ENCODE assay signal across 8 mouse cellular contexts in the genomic region with DNA sequence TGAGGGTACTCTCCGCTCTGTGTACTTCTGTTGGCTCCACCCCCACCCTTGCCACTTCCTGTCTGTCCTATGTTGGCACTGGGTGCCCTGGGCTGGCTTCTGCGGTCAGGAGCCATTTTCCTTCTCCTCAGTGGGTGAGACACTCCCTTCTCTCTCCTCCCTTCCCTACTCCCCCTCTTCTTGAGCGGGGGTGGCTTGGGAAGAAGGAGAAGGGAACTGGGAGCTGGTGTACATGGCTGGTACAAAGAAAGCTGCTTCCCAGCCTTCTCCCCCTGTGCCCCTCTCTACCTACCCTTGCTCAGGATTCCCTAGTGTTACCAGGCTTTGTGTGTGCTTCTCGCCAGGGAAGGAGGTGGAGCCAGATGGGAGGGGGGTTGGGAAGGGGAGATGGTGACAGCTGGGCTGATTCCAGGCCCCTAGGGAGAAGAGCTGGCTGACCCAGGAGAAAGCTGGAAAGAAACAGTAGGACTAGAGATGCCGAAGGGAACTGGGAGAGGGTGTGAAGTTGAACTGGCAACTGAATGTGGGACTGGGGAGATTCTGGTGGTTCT. TPM values are rescaled to one million over a fixed set of nuclear protein-coding genes. Genes with fewer than 3 reads are reported as not detected.
DNase-seq lines count a peak whose midpoint lies in the region; ATAC-seq lines count a peak whose summit lies in the region.

No protein-coding gene starts in this region.

- peaks cover 31% of the 10 kb centered on the region for H3K4me1 ChIP-seq in liver, embryonic 11.5 days (replicated peaks; ENCODE audit: control insufficient read depth, insufficient read depth, low read length)
- H3K4me1 ChIP-seq in brown adipose tissue, adult 24 weeks (ENCODE audit: control insufficient read depth, insufficient read depth, insufficient read length, low read length) = peaks cover 19% of the 10 kb centered on the region
- peaks cover 60% of the 10 kb centered on the region for H3K4me1 ChIP-seq in heart, embryonic 10.5 days
- peaks cover 32% of the 10 kb centered on the region for H3K4me1 ChIP-seq in stomach, embryonic 15.5 days

- DNase-seq in liver, embryonic 11.5 days (ENCODE audit: low spot score) = no peak
- DNase-seq in liver = no peak
- peak; percentile 75 for DNase-seq in heart, embryonic 10.5 days (ENCODE audit: low spot score)
- peak; percentile 72 for DNase-seq in kidney, postnatal 10 days

- no peak for ATAC-seq in liver, embryonic 11.5 days (replicated peaks; ENCODE audit: low FRiP score)
- ATAC-seq in megakaryocyte, adult 5-6 weeks (ENCODE audit: poor library complexity, severe bottlenecking) = peak; percentile 64
- no peak for ATAC-seq in stomach, embryonic 15.5 days (ENCODE audit: insufficient read depth, low FRiP score, low read depth)
- ATAC-seq in erythroid progenitor cell, adult 5-6 weeks (replicated peaks; ENCODE audit: low FRiP score, poor library complexity, severe bottlenecking) = no peak

- H3K9me3 ChIP-seq in liver, embryonic 11.5 days (ENCODE audit: control insufficient read depth, low read length) = no peaks in the 10 kb centered on the region
- H3K9me3 ChIP-seq in heart, embryonic 10.5 days = no peaks in the 10 kb centered on the region
- H3K9me3 ChIP-seq in stomach, embryonic 15.5 days = no peaks in the 10 kb centered on the region

- H3K36me3 ChIP-seq in liver, embryonic 11.5 days (ENCODE audit: control insufficient read depth, insufficient read depth, low read length) = peaks cover 35% of the 10 kb centered on the region
- peaks cover 64% of the 10 kb centered on the region for H3K36me3 ChIP-seq in heart, embryonic 10.5 days
- peaks cover 39% of the 10 kb centered on the region for H3K36me3 ChIP-seq in stomach, embryonic 15.5 days

- 70% methylated on average over 5 of the region's 5 CpGs for WGBS in liver, embryonic 11.5 days
- 35% methylated on average over 5 of the region's 5 CpGs for WGBS in heart, embryonic 10.5 days
- 39% methylated on average over 5 of the region's 5 CpGs for WGBS in stomach, embryonic 15.5 days

- H3K27me3 ChIP-seq in liver, embryonic 11.5 days (replicated peaks; ENCODE audit: control insufficient read depth, insufficient read depth, low read length) = no peaks in the 10 kb centered on the region
- H3K27me3 ChIP-seq in heart, embryonic 10.5 days (ENCODE audit: insufficient read depth, poor library complexity, severe bottlenecking) = no peaks in the 10 kb centered on the region
- no peaks in the 10 kb centered on the region for H3K27me3 ChIP-seq in stomach, embryonic 15.5 days (replicated peaks)

- H3K27ac ChIP-seq in liver, embryonic 11.5 days (ENCODE audit: low read depth, low read length) = no peak overlapping the region
- H3K27ac ChIP-seq in brown adipose tissue, adult 24 weeks (replicated peaks; ENCODE audit: low read depth, low read length) = peak overlapping the region; percentile 58
- H3K27ac ChIP-seq in heart, embryonic 10.5 days = peak overlapping the region; percentile 82
- H3K27ac ChIP-seq in stomach, embryonic 15.5 days = peak overlapping the region; percentile 33; the same call in 1 of the 2 replicates

- H3K9ac ChIP-seq in liver, embryonic 11.5 days (ENCODE audit: low read depth, low read length) = no peak overlapping the region
- H3K9ac ChIP-seq in stomach, embryonic 15.5 days = peak overlapping the region; percentile 9; the same call in 1 of the 2 replicates

- peak overlapping the region; percentile 80 for H3K4me2 ChIP-seq in liver, embryonic 11.5 days
- H3K4me2 ChIP-seq in stomach, embryonic 15.5 days = peak overlapping the region; percentile 80

- peak overlapping the region; percentile 98; the same call in 1 of the 2 replicates for H3K4me3 ChIP-seq in liver, embryonic 11.5 days (ENCODE audit: low read depth, low read length)
- peak overlapping the region; percentile 31 for H3K4me3 ChIP-seq in brown adipose tissue, adult 24 weeks (ENCODE audit: insufficient read depth, low read depth, low read length)
- H3K4me3 ChIP-seq in heart, embryonic 10.5 days = peak overlapping the region; percentile 98
- H3K4me3 ChIP-seq in stomach, embryonic 15.5 days (replicated peaks) = peak overlapping the region; percentile 17

RNA-seq across cellular contexts. Expression of a gene that starts 3.7 kb away (rescaled TPM):
- polyA plus RNA-seq in liver, embryonic 11.5 days (2014; fragmentation: Nextera tagmentation; extraction: Ambion mirVana) = 62.5 and 71.6 TPM in 2 replicates
- 73.3 and 90.8 TPM in 2 replicates for polyA plus RNA-seq in brown adipose tissue, adult 24 weeks (2012; ENCODE audit: insufficient read depth, insufficient read length, missing spikeins)
- polyA plus RNA-seq in heart, embryonic 10.5 days (2016; fragmentation: Nextera tagmentation; extraction: Ambion mirVana) = 75.0 and 88.6 TPM in 2 replicates
- total RNA-seq in megakaryocyte, adult 5-6 weeks (2015) = 64.9 and 75.9 TPM in 2 replicates
- total RNA-seq in megakaryocyte, adult 5-6 weeks (2017) = 282 and 336 TPM in 2 replicates
- polyA plus RNA-seq in stomach, embryonic 15.5 days (2015; fragmentation: Nextera tagmentation; extraction: Ambion mirVana) = 58.6 and 62.3 TPM in 2 replicates
- total RNA-seq in erythroid progenitor cell, adult 5-6 weeks (2015; ENCODE audit: low replicate concordance) = 49.0 and 64.2 TPM in 2 replicates
- total RNA-seq in erythroid progenitor cell, adult 5-6 weeks (2017; ENCODE audit: low replicate concordance) = 176 and 220 TPM in 2 replicates

RNA-seq across cellular contexts. Expression of a gene that starts 31.8 kb away (rescaled TPM):
- 2.6 and 3.2 TPM in 2 replicates for polyA plus RNA-seq in liver, embryonic 11.5 days (2014; fragmentation: Nextera tagmentation; extraction: Ambion mirVana)
- not detected in 2 replicates for polyA plus RNA-seq in brown adipose tissue, adult 24 weeks (2012; ENCODE audit: insufficient read depth, insufficient read length, missing spikeins)
- 0.37 and 0.38 TPM in 2 replicates for polyA plus RNA-seq in heart, embryonic 10.5 days (2016; fragmentation: Nextera tagmentation; extraction: Ambion mirVana)
- 25.1 and 25.5 TPM in 2 replicates for total RNA-seq in megakaryocyte, adult 5-6 weeks (2015)
- total RNA-seq in megakaryocyte, adult 5-6 weeks (2017) = 27.6 and 30.0 TPM in 2 replicates
- 4.6 and 5.0 TPM in 2 replicates for polyA plus RNA-seq in stomach, embryonic 15.5 days (2015; fragmentation: Nextera tagmentation; extraction: Ambion mirVana)
- 3.6 and 10.9 TPM in 2 replicates for total RNA-seq in erythroid progenitor cell, adult 5-6 weeks (2015; ENCODE audit: low replicate concordance)
- not detected in 2 replicates for total RNA-seq in erythroid progenitor cell, adult 5-6 weeks (2017; ENCODE audit: low replicate concordance)

RNA-seq across cellular contexts. Expression of a gene that starts 32.2 kb away (rescaled TPM):
- polyA plus RNA-seq in liver, embryonic 11.5 days (2014; fragmentation: Nextera tagmentation; extraction: Ambion mirVana) = 114 and 125 TPM in 2 replicates
- 10.0 and 16.0 TPM in 2 replicates for polyA plus RNA-seq in brown adipose tissue, adult 24 weeks (2012; ENCODE audit: insufficient read depth, insufficient read length, missing spikeins)
- polyA plus RNA-seq in heart, embryonic 10.5 days (2016; fragmentation: Nextera tagmentation; extraction: Ambion mirVana) = 73.2 and 92.7 TPM in 2 replicates
- total RNA-seq in megakaryocyte, adult 5-6 weeks (2015) = 8.5 and 12.1 TPM in 2 replicates
- 22.6 and 24.6 TPM in 2 replicates for total RNA-seq in megakaryocyte, adult 5-6 weeks (2017)
- 55.6 and 60.1 TPM in 2 replicates for polyA plus RNA-seq in stomach, embryonic 15.5 days (2015; fragmentation: Nextera tagmentation; extraction: Ambion mirVana)
- 6.7 and 17.3 TPM in 2 replicates for total RNA-seq in erythroid progenitor cell, adult 5-6 weeks (2015; ENCODE audit: low replicate concordance)
- total RNA-seq in erythroid progenitor cell, adult 5-6 weeks (2017; ENCODE audit: low replicate concordance) = 5.7 and 8.9 TPM in 2 replicates

RNA-seq across cellular contexts. Expression of a gene that starts 45.5 kb away (rescaled TPM):
- 7.7 and 9.9 TPM in 2 replicates for polyA plus RNA-seq in liver, embryonic 11.5 days (2014; fragmentation: Nextera tagmentation; extraction: Ambion mirVana)
- polyA plus RNA-seq in brown adipose tissue, adult 24 weeks (2012; ENCODE audit: insufficient read depth, insufficient read length, missing spikeins) = 2.9 and 3.2 TPM in 2 replicates
- 11.7 and 11.9 TPM in 2 replicates for polyA plus RNA-seq in heart, embryonic 10.5 days (2016; fragmentation: Nextera tagmentation; extraction: Ambion mirVana)
- total RNA-seq in megakaryocyte, adult 5-6 weeks (2015) = 18.6 and 20.1 TPM in 2 replicates
- 14.3 and 21.7 TPM in 2 replicates for total RNA-seq in megakaryocyte, adult 5-6 weeks (2017)
- 8.2 and 9.0 TPM in 2 replicates for polyA plus RNA-seq in stomach, embryonic 15.5 days (2015; fragmentation: Nextera tagmentation; extraction: Ambion mirVana)
- 5.9 and 11.5 TPM in 2 replicates for total RNA-seq in erythroid progenitor cell, adult 5-6 weeks (2015; ENCODE audit: low replicate concordance)
- 9.7 and 15.7 TPM in 2 replicates for total RNA-seq in erythroid progenitor cell, adult 5-6 weeks (2017; ENCODE audit: low replicate concordance)

RNA-seq across cellular contexts. Expression of a gene that starts 50.0 kb away (rescaled TPM):
- polyA plus RNA-seq in liver, embryonic 11.5 days (2014; fragmentation: Nextera tagmentation; extraction: Ambion mirVana) = 6.0 and 7.4 TPM in 2 replicates
- 5.1 and 5.5 TPM in 2 replicates for polyA plus RNA-seq in brown adipose tissue, adult 24 weeks (2012; ENCODE audit: insufficient read depth, insufficient read length, missing spikeins)
- polyA plus RNA-seq in heart, embryonic 10.5 days (2016; fragmentation: Nextera tagmentation; extraction: Ambion mirVana) = 4.8 and 8.0 TPM in 2 replicates
- 9.0 and 14.2 TPM in 2 replicates for total RNA-seq in megakaryocyte, adult 5-6 weeks (2015)
- total RNA-seq in megakaryocyte, adult 5-6 weeks (2017) = 3.4 and 8.8 TPM in 2 replicates
- polyA plus RNA-seq in stomach, embryonic 15.5 days (2015; fragmentation: Nextera tagmentation; extraction: Ambion mirVana) = 9.9 and 11.8 TPM in 2 replicates
- 4.3 and 9.6 TPM in 2 replicates for total RNA-seq in erythroid progenitor cell, adult 5-6 weeks (2015; ENCODE audit: low replicate concordance)
- total RNA-seq in erythroid progenitor cell, adult 5-6 weeks (2017; ENCODE audit: low replicate concordance) = 0.68 and 9.4 TPM in 2 replicates

Comparison
In these comparisons a context has a peak if more than half of its experiments do, and no peak if none do; other contexts are left out.
1. DNase-seq: peak in heart, embryonic 10.5 days (single experiment) and kidney, postnatal 10 days (single experiment); none in liver, embryonic 11.5 days (single experiment) and liver (single experiment).
2. H3K4me3 ChIP-seq: peak in every context shown above with its lines; median percentile 98 in liver, embryonic 11.5 days; 98 in heart, embryonic 10.5 days; 31 in brown adipose tissue, adult 24 weeks; 17 in stomach, embryonic 15.5 days.